Mouse (Mus musculus): ENCODE data around the gene Traf1. TPM values are rescaled to one million over a fixed set of nuclear protein-coding genes. Genes with fewer than 3 reads are reported as not detected.

Gene Traf1
- 5.5 and 6.4 TPM in 2 replicates for polyA plus RNA-seq (2015; fragmentation: Nextera tagmentation; extraction: Ambion mirVana)

DNA sequence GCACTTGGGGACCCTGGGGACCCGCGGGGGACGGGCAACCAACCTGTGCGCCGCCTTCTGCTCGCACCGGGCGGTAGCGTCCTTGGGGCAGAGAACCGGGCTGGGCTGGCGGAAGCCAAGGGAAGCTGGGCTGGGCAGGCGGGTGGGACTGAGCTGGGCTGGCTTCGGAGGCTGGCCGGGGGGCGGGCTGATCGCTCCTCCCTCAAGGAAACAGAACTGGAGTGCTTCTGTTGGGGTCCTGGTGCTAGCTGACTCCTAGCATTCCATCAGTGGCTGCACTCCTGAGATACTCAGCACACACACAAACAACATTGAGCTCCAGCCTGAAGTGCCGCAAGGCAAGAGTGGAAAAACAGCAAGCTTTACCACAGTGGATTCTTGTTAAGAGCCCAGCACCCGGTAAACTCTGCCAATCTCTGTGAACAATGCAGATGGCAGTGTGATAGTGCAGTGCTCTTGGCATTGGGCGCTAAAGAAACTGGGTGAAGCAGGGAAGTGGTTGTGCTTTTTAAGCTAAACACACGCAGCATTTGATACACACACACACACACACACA lies at the start of gene Traf1:
Gene Traf1 (minus strand): TSS at position 292 of the 556 bp plus-strand sequence.

DNA sequence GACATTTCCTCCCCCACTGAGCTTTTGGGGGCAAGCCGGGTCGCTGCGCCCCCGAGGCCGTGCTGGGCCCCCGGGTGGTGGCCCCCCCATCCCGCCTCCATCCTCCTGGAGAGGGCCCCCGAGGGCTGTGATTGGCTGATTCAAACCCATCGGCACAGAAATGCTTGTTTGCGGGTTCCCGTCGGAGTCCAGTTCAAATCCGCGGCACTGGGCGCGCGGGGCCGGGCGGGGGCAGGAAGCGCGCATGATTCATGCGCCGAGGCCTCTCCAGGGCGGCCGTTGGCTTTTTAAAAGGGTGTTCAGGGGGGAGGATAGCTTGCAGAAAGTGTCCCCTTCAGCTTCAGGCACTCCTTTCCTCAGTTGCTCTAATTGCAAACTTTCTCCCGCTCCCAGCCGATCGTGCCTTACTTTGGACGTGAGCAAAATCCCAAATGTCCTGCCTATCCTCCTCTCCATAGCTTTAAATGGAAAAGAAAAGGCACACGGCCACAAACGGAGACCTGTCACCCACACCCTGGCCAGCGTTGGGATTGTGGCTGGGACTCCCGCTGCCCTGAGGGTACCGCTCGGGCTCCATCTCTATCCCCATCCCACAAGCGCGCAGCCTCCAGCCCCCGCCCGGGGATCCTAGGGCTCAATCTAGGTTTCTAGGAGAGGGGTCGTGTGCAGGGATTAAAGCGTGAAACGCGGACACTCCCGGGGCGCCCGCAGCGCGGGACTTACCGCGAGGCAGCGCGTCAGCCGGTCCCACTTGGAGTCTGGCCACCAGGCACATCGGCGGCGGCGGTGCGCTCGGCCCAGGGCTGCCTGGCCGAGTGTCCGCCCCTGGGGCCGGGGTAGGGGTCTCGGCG lies 48.1 kb downstream of the Traf1 start, which contains the start of gene Phf19:
Gene Phf19 (minus strand): TSS at position 809 of the 851 bp plus-strand sequence.

Other genes starting within 250 kb of the Traf1 start
- 94.5 and 97.3 TPM in 2 replicates for gene Gapvd1, start 206.5 kb downstream of the Traf1 start, polyA plus RNA-seq (2015; fragmentation: Nextera tagmentation; extraction: Ambion mirVana)
- 272 and 282 TPM in 2 replicates for gene Hspa5, start 189.8 kb downstream of the Traf1 start, polyA plus RNA-seq (2015; fragmentation: Nextera tagmentation; extraction: Ambion mirVana)
- gene Rabepk, start 161.9 kb downstream of the Traf1 start, polyA plus RNA-seq (2015; fragmentation: Nextera tagmentation; extraction: Ambion mirVana), result 34.4 and 37.5 TPM in 2 replicates
- 84.0 and 84.6 TPM in 2 replicates for gene Fbxw2, start 135.5 kb downstream of the Traf1 start, polyA plus RNA-seq (2015; fragmentation: Nextera tagmentation; extraction: Ambion mirVana)
- not detected in 2 replicates for gene Gm34653, start 128.8 kb downstream of the Traf1 start, polyA plus RNA-seq (2015; fragmentation: Nextera tagmentation; extraction: Ambion mirVana)
- 0.11 and 0.19 TPM in 2 replicates for gene Cutal, start 87.4 kb downstream of the Traf1 start, polyA plus RNA-seq (2015; fragmentation: Nextera tagmentation; extraction: Ambion mirVana)
- gene Psmd5, start 86.8 kb downstream of the Traf1 start, polyA plus RNA-seq (2015; fragmentation: Nextera tagmentation; extraction: Ambion mirVana), result 70.9 and 75.4 TPM in 2 replicates
- 3.1 and 3.4 TPM in 2 replicates for gene Phf19, start 47.7 kb downstream of the Traf1 start, polyA plus RNA-seq (2015; fragmentation: Nextera tagmentation; extraction: Ambion mirVana)
- gene Hc, start 99.7 kb upstream of the Traf1 start, polyA plus RNA-seq (2015; fragmentation: Nextera tagmentation; extraction: Ambion mirVana), result 0.17 and 0.32 TPM in 2 replicates
- 0.47 and 0.51 TPM in 2 replicates for gene AI182371, start 139.8 kb upstream of the Traf1 start, polyA plus RNA-seq (2015; fragmentation: Nextera tagmentation; extraction: Ambion mirVana)
- gene Cntrl, start 147.7 kb upstream of the Traf1 start, polyA plus RNA-seq (2015; fragmentation: Nextera tagmentation; extraction: Ambion mirVana), result 21.1 and 24.2 TPM in 2 replicates
- 186 and 220 TPM in 2 replicates for gene Rab14, start 239.3 kb upstream of the Traf1 start, polyA plus RNA-seq (2015; fragmentation: Nextera tagmentation; extraction: Ambion mirVana)

Measured in spleen, postnatal 0 days (tissue).